Mouse (Mus musculus) hindbrain, embryonic 10.5 days (tissue): Measurements from ENCODE around the gene Grin3a. TPM values are rescaled to one million over a fixed set of nuclear protein-coding genes. Genes with fewer than 3 reads are reported as not detected.

Experiments
- DNase-seq: peaks from one replicate; pipeline ENCODE4 v3.0.0-alpha.2; 2017; ENCODE audit warnings: low spot score
- H3K27ac ChIP-seq: fragments of 300-500 bp; sonication (generic); 2 replicates; pipeline ENCODE4 v1.5.1; 2016; ENCODE audit warnings: mild to moderate bottlenecking, moderate library complexity
- H3K27me3 ChIP-seq: fragments of 300-500 bp; sonication (generic); 2 replicates; pipeline ENCODE4 v1.6.1; 2016; ENCODE audit warnings: mild to moderate bottlenecking; ENCODE audit not compliant: poor library complexity, insufficient read depth, severe bottlenecking
- H3K36me3 ChIP-seq: fragments of 300-500 bp; sonication (generic); 2 replicates; pipeline ENCODE4 v1.6.1; 2016; ENCODE audit warnings: mild to moderate bottlenecking, moderate library complexity
- H3K4me1 ChIP-seq: fragments of 300-500 bp; sonication (generic); replicated peaks from 2 replicates; pipeline ENCODE4 v1.6.1; 2016; ENCODE audit warnings: mild to moderate bottlenecking
- H3K4me3 ChIP-seq: fragments of 300-500 bp; sonication (generic); 2 replicates; pipeline ENCODE4 v1.5.1; 2016; ENCODE audit warnings: mild to moderate bottlenecking, moderate library complexity
- H3K9me3 ChIP-seq: fragments of 300-500 bp; sonication (generic); 2 replicates; pipeline ENCODE4 v1.6.1; 2016; ENCODE audit warnings: mild to moderate bottlenecking, moderate library complexity
- WGBS: fragments of 180-500 bp; shearing (Covaris S2); methylation state at CpG from one replicate; pipeline ENCODE4 v1.1.7; 2016; 5-methylcytosine and 5-hydroxymethylcytosine counted together
- polyA plus RNA-seq: library from polyadenylated mRNA; unstranded; fragments of >200 nt; fragmentation: Nextera tagmentation; extraction: Ambion mirVana; gene quantifications from 2 replicates; pipeline ENCODE4 v1.2.1, GENCODE M21; 2016

Grin3a gene
- polyA plus RNA-seq, 1 experiment from 2014 or later: 0.73 TPM

- H3K4me1 ChIP-seq: no peaks in the 10 kb centered on the region
- H3K4me3 ChIP-seq: no peak overlapping the region
- WGBS: 94% methylated on average over 10 of the region's 10 CpGs
- DNase-seq: no peak
- no peak overlapping the region for H3K27ac ChIP-seq
- H3K9me3 ChIP-seq: no peaks in the 10 kb centered on the region
- no peaks in the 10 kb centered on the region for H3K27me3 ChIP-seq
- H3K36me3 ChIP-seq: no peaks in the 10 kb centered on the region
Measured at GRCm38 (mm10) chr4:49616924-49617323, 228.6 kb downstream of the Grin3a start.

Other genes starting within 250 kb of the Grin3a start
- gene Tmem246, start 247.9 kb downstream of the Grin3a start, polyA plus RNA-seq: 14.2 and 21.4 TPM in 2 replicates
- gene Rnf20, start 213.7 kb downstream of the Grin3a start, polyA plus RNA-seq: 41.1 and 50.7 TPM in 2 replicates
- 0.05 and 0.14 TPM in 2 replicates for gene Ppp3r2, start 163.7 kb downstream of the Grin3a start, polyA plus RNA-seq